Mouse (Mus musculus): Measurements from ENCODE around the gene Rpusd1.

GRCm38 (mm10) chr17:25688922-25689321 lies 38.5 kb upstream of the Rpusd1 start:
- no peak for TF ChIP-seq RCOR1 (conservative IDR thresholded peaks at IDR 0.05; ENCODE audit: low read depth, low read length)
- TF ChIP-seq CTCF (conservative IDR thresholded peaks at IDR 0.05 in 1 of 2, IDR thresholded peaks at IDR 0.05 in 1 of 2; ENCODE audit: low read depth in 2 of 2, low read length in 2 of 2): no peak
- TF ChIP-seq SMC3 (IDR thresholded peaks at IDR 0.05; ENCODE audit: low read depth, low read length): no peak
- TF ChIP-seq MAX (IDR thresholded peaks at IDR 0.05; ENCODE audit: low read length): no peak
- TF ChIP-seq MXI1 (IDR thresholded peaks at IDR 0.05; ENCODE audit: low read depth, low read length): no peak
- TF ChIP-seq PAX5 (IDR thresholded peaks at IDR 0.05; ENCODE audit: low read length): no peak
- TF ChIP-seq CHD2 (IDR thresholded peaks at IDR 0.05; ENCODE audit: low read length): no peak
- no peak for TF ChIP-seq MAFK (IDR thresholded peaks at IDR 0.05; ENCODE audit: insufficient replicate concordance, low read length)
- no peak for TF ChIP-seq USF2 (conservative IDR thresholded peaks at IDR 0.05; ENCODE audit: low read depth, low read length)

Measured in CH12.LX (cell line).